Mouse (Mus musculus): ENCODE measurements around the gene Mrpl19.

The Mrpl19 gene

DNA sequence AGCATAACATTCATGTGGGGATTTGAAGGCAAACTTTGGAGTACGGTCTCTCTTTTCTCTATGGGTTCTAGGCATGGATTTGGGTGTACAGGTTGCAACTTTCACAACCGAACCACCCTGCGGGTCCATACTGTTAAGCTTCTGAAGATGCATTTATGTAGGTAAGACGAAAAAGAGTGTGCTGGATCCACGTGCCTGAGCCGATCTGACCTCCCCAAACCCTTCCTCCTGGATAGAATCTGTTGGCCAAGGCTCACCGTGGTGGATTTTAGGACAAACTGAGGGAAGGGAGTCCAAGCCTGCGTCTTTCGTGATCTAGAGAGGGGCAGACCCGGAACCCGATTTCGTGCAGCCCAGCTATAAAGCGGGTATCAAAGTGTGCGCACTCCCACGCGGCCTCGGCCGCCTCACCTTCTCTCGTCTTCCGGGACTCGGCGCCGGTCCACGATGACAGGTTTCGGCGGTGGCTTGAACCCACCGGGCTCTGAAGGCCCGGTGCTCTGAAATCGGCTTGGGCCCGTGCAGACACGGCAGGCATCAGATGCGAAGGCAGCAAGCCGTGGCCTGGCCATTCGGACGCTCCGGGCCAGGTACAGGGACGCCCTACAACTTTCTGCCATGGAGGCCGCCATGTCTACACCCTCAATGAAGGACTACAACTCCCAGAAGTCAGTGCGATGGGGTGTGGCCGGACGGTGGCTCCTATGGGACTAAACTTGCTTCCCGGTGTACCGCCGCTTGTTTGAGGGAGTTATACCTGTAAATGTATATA, at the start of gene Mrpl19:
Gene Mrpl19 (minus strand): TSS at position 663 of the 772 bp plus-strand sequence.
- peak; percentile 92 for DNase-seq (ENCODE audit: low spot score)

DNA sequence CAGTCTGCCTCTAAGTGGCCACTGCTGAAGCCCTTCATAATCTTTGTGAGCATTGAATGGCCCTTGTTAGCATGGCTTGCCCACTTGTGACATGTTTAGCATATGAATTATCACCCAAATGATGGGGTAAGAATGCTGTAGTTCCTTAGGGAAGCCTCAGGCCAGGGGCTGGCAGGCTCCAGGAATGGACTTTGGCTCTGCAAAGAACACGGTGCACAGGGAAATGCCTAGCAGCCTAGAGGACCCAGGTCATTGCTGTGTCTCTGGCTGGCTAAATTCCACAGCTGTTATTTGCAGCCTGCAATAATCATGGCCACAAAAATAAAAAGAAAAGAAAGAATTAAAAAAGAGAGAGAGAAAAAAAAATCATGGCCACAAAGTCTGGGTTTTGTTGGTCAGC, 46.6 kb upstream of the Mrpl19 start:
- DNase-seq (ENCODE audit: low spot score), result no peak

- no peak for DNase-seq (ENCODE audit: low spot score)
Observed at GRCm38 (mm10) chr6:81990049-81990810, 24.5 kb upstream of the Mrpl19 start.

GRCm38 (mm10) chr6:81988341-81988740, 22.6 kb upstream of the Mrpl19 start:
- no peak for DNase-seq (ENCODE audit: low spot score)

DNA sequence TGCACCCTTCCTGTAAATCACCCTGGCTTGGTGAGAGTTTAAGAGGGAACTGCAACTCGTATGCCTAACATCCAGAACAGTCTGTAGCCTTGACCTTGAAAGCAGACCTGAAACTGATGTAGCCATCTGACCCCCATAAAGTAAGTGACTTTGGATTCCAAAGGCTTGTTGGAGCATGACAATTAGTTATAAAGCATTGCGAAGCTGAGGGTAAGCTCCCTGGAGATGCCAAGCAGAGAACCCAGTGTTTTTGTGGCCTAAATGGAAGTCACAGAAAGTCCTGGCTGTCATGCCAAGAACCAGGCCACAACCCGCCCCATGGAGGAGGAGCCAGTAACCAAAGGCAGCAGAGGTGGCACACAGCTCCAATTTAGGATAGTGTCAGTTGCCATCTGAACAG, 21.8 kb upstream of the Mrpl19 start:
- peak; percentile 66 for DNase-seq (ENCODE audit: low spot score)

DNA sequence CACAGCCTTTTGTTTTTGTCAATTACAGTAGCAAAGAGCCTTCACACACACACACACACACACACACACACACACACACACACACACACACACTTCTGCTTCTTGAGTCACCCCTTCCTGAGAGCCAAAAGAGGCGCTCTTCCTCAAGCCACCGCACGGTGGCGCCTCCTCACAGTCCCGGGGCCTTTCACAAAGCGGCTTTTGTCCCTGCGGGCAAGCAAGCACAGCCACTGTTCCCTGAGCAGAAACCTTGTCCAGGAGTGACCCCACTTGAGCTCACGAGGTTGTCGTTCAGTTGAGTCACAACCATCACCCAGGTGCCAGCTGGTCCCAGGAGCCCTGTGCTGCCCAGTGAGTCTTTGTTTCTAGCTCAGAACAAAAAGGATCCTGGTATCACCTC, 21.3 kb upstream of the Mrpl19 start:
- DNase-seq (ENCODE audit: low spot score), result peak; percentile 87

DNA sequence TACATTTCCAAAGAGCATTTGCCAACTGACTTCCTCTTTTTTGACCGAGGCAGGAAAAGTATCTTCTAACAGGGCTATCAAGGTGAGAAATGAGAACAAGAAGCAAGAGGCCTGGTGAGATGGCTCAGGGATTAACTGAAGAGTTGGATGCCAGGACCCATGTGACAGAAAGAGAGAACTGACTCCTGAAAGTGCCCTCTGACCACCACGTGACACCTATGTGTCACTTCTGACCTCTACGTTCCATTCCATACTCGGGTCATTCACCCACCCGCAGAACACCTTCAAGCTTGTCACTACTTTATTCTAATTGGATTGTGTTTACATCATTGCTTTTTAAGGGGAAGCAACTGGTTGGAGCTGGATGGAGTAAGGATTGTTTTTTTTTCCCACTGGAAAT, 20.8 kb upstream of the Mrpl19 start:
- DNase-seq (ENCODE audit: low spot score), result no peak

GRCm38 (mm10) chr6:81986171-81986570, 20.4 kb upstream of the Mrpl19 start:
- no peak for DNase-seq (ENCODE audit: low spot score)

GRCm38 (mm10) chr6:81979286-81979685, 13.5 kb upstream of the Mrpl19 start:
- DNase-seq (ENCODE audit: low spot score), result no peak

GRCm38 (mm10) chr6:81975971-81976621, 10.3 kb upstream of the Mrpl19 start:
- peak; percentile 76 for DNase-seq (ENCODE audit: low spot score)

- no peak for DNase-seq (ENCODE audit: low spot score)
Observed at GRCm38 (mm10) chr6:81972595-81972994, 6.8 kb upstream of the Mrpl19 start.

GRCm38 (mm10) chr6:81971196-81971595, 5.4 kb upstream of the Mrpl19 start:
- DNase-seq (ENCODE audit: low spot score), result no peak

DNA sequence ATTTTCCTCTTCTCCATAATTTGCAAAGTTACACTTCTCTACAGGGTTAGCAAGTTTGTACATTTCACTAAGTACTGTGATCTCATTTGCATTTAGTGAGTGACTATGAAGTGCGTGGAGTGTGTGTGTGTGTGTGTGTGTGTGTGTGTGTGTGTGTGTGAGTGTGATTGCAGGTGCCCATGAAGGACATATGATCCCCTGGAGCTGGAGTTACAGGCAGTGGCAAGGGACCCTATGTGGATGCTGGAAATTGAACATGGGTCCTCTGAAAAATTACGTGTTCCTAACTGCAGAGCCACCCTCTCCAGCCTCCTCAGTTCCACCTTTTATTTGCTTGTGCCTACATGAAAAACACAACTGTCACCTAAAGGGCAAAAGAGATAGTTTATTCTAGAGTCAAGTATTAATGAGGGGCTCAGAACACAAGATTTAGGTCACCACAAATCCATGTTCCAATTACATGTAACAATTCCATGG, 348 bp upstream of the Mrpl19 start:
- DNase-seq (ENCODE audit: low spot score), result no peak

- no peak for DNase-seq (ENCODE audit: low spot score)
Observed at GRCm38 (mm10) chr6:81960284-81960683, 5.5 kb downstream of the Mrpl19 start.

DNA sequence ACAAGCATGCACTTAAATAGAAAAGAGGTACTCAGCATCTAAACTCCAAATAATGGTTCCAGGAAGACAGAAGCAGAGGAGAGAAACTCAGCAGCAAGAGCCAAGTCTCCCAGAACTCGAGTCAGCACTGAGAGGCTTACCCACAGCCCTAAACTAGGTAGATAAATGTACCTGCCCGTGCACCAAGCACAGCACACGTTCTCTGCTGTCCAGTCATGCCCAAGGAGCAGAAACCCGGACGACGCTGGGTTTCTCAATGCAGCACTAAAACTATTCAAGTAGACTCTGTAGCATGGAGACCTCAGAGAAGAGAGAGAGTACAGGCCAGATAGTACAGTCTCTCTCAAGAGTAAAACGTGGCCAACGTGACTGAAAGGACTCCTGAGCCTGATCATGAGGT, 5.9 kb downstream of the Mrpl19 start:
- no peak for DNase-seq (ENCODE audit: low spot score)

GRCm38 (mm10) chr6:81957992-81958391, 7.8 kb downstream of the Mrpl19 start:
- no peak for DNase-seq (ENCODE audit: low spot score)

- DNase-seq (ENCODE audit: low spot score), result peak; percentile 19
Observed at GRCm38 (mm10) chr6:81956399-81956798, 9.4 kb downstream of the Mrpl19 start.

DNA sequence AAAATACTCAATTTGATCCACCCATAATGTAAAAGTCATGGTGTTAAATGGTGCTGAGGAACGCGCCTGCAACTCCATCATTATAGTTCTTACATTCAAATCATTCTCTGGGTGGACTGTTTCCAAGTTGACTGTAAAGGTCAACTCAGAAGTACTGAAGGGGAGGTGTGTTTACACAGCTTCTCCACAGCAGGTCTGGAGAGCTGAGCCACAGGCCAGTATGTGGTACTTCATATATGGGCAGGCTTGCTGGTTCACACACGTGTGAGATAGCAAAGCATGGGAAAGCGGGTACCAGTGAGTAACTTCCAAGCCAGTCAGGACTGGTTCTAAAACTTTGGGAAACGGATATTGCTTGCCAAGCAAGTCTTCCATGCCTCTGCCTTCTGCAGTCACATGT, 10.6 kb downstream of the Mrpl19 start:
- DNase-seq (ENCODE audit: low spot score), result no peak

GRCm38 (mm10) chr6:81946906-81947305, 18.9 kb downstream of the Mrpl19 start:
- DNase-seq (ENCODE audit: low spot score), result no peak

DNA sequence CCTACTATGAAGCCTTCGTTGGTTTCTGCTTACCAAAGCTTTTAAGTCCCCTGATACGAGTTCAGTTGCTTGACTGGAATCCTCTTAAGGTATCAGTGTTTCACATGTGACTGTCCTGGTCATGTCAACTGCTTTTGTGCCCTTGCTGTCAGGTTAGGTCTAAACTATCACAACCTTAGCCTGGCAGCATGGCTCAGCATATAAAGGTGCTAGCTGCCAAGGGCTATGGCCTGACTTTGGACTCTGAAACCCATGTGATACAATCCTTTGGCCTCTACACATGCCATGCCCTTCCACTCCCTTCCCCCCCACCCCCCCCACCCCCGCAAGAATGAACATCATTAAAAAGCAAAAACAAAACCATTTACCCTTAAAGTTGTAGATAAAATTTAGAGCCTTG, 21.3 kb downstream of the Mrpl19 start:
- DNase-seq (ENCODE audit: low spot score), result no peak

- no peak for DNase-seq (ENCODE audit: low spot score)
Observed at GRCm38 (mm10) chr6:81943281-81943680, 22.5 kb downstream of the Mrpl19 start.

DNA sequence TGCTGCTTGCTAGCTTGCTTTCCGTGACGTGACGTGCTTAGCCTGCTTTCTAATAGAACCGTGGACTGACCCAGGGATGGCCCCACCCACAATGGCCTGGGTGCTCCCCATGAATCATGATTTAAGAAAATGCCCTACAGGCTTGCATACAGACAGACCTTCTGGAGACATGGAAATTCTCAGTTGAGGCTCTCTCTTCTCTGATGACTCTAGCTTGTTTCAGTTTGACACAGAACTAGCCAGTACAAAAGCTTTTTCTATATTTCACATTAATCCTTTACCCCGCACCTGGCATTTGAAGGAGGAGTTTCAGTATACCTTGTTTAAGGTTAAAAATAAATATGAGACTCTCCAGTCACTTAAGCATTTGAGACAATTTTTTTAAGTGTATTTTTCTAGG, 24.0 kb downstream of the Mrpl19 start:
- no peak for DNase-seq (ENCODE audit: low spot score)

DNA sequence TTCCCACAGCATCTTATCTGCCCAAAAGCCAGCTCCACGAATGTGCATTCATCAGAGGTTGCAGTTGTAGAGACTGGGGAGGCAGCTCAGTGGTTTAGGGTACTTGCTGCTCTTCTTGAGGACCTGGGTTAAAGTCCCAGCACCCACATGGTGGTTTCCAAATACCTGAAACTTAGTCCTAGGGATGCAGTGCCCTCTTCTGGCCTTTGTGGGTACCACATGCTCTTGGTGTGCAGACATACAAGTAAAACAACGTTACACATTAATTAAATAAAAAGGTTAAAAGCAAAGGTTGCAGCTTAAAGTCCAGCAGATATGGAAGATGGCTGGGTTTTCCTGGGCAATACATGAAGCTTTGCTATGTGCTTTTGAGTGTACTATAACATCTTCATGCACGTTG, 32.5 kb downstream of the Mrpl19 start:
- DNase-seq (ENCODE audit: low spot score), result no peak

Data from adipocyte (in vitro differentiated cells).